Mouse (Mus musculus): ENCODE data around the gene Kcnq1. TPM values are rescaled to one million over a fixed set of nuclear protein-coding genes. Genes with fewer than 3 reads are reported as not detected.

The Kcnq1 gene
- polyA plus RNA-seq, 1 experiment from 2014 or later = 0.88 TPM

- Histone ChIP-seq H3K4me1 (no peaks in the 10 kb centered on the region), H3K36me3 (no peaks in the 10 kb centered on the region), H3K4me3 (replicated peaks) (no peak overlapping the region), H3K27me3 (replicated peaks) (no peaks in the 10 kb centered on the region), H3K9me3 (replicated peaks) (no peaks in the 10 kb centered on the region), H3K9ac (replicated peaks) (no peak overlapping the region), H3K4me2 (no peak overlapping the region), H3K27ac (replicated peaks) (no peak overlapping the region)
- no peak for ATAC-seq (ENCODE audit: low FRiP score)
- WGBS = 80% methylated on average over 1 of the region's 1 CpGs
Measured at GRCm38 (mm10) chr7:143359762-143360161, 253.6 kb downstream of the Kcnq1 start.

- H3K4me1 ChIP-seq = 0 out of 2 replicates have a peak, but pooled peaks cover 4% of the 10 kb centered on the region
- no peaks in the 10 kb centered on the region for H3K9me3 ChIP-seq (replicated peaks)
- H3K4me2 ChIP-seq = no peak overlapping the region
- no peak for ATAC-seq (ENCODE audit: low FRiP score)
- no peak overlapping the region for H3K27ac ChIP-seq (replicated peaks)
- WGBS = 81% methylated on average over 5 of the region's 5 CpGs
- H3K27me3 ChIP-seq (replicated peaks) = no peaks in the 10 kb centered on the region
- H3K4me3 ChIP-seq (replicated peaks) = no peak overlapping the region
- no peak overlapping the region for H3K9ac ChIP-seq (replicated peaks)
- no peaks in the 10 kb centered on the region for H3K36me3 ChIP-seq
Measured at GRCm38 (mm10) chr7:143360776-143361175, 254.6 kb downstream of the Kcnq1 start.

GRCm38 (mm10) chr7:143364092-143364832 is 258.1 kb downstream of the Kcnq1 start:
- ATAC-seq (ENCODE audit: low FRiP score) = no peak
- no peaks in the 10 kb centered on the region for H3K36me3 ChIP-seq
- 0 out of 2 replicates have a peak, but pooled peaks cover 4% of the 10 kb centered on the region for H3K4me1 ChIP-seq
- no peak overlapping the region for H3K4me2 ChIP-seq
- 93% methylated on average over 7 of the region's 7 CpGs for WGBS
- H3K4me3 ChIP-seq (replicated peaks) = no peak overlapping the region
- H3K9me3 ChIP-seq (replicated peaks) = no peaks in the 10 kb centered on the region
- H3K27ac ChIP-seq (replicated peaks) = no peak overlapping the region
- H3K27me3 ChIP-seq (replicated peaks) = no peaks in the 10 kb centered on the region
- no peak overlapping the region for H3K9ac ChIP-seq (replicated peaks)

- no peak overlapping the region for H3K4me3 ChIP-seq (replicated peaks)
- no peaks in the 10 kb centered on the region for H3K36me3 ChIP-seq
- H3K9ac ChIP-seq (replicated peaks) = no peak overlapping the region
- H3K4me1 ChIP-seq = 0 out of 2 replicates have a peak, but pooled peaks cover 4% of the 10 kb centered on the region
- no peak overlapping the region for H3K27ac ChIP-seq (replicated peaks)
- no peaks in the 10 kb centered on the region for H3K9me3 ChIP-seq (replicated peaks)
- H3K4me2 ChIP-seq = no peak overlapping the region
- no peaks in the 10 kb centered on the region for H3K27me3 ChIP-seq (replicated peaks)
- 69% methylated on average over 8 of the region's 8 CpGs for WGBS
- ATAC-seq (ENCODE audit: low FRiP score) = no peak
Measured at GRCm38 (mm10) chr7:143364969-143365839, 259.0 kb downstream of the Kcnq1 start.

GRCm38 (mm10) chr7:143367366-143368266 is 261.5 kb downstream of the Kcnq1 start:
- Histone ChIP-seq H3K4me1 (0 out of 2 replicates have a peak, but pooled peaks cover 4% of the 10 kb centered on the region), H3K4me3 (replicated peaks) (no peak overlapping the region), H3K4me2 (no peak overlapping the region), H3K9ac (replicated peaks) (no peak overlapping the region), H3K9me3 (replicated peaks) (no peaks in the 10 kb centered on the region), H3K27ac (replicated peaks) (no peak overlapping the region), H3K27me3 (replicated peaks) (no peaks in the 10 kb centered on the region), H3K36me3 (no peaks in the 10 kb centered on the region)
- WGBS = 66% methylated on average over 20 of the region's 20 CpGs
- ATAC-seq (ENCODE audit: low FRiP score) = no peak

- WGBS = 38% methylated on average over 7 of the region's 7 CpGs
- H3K27ac ChIP-seq (replicated peaks) = no peak overlapping the region
- H3K27me3 ChIP-seq (replicated peaks) = no peaks in the 10 kb centered on the region
- H3K4me2 ChIP-seq = no peak overlapping the region
- ATAC-seq (ENCODE audit: low FRiP score) = no peak
- H3K36me3 ChIP-seq = no peaks in the 10 kb centered on the region
- 0 out of 2 replicates have a peak, but pooled peaks cover 4% of the 10 kb centered on the region for H3K4me1 ChIP-seq
- no peak overlapping the region for H3K4me3 ChIP-seq (replicated peaks)
- no peak overlapping the region for H3K9ac ChIP-seq (replicated peaks)
- H3K9me3 ChIP-seq (replicated peaks) = no peaks in the 10 kb centered on the region
Measured at GRCm38 (mm10) chr7:143368267-143368643, 262.1 kb downstream of the Kcnq1 start.

GRCm38 (mm10) chr7:143371336-143371735 is 265.2 kb downstream of the Kcnq1 start:
- no peak for ATAC-seq (ENCODE audit: low FRiP score)
- no peaks in the 10 kb centered on the region for H3K9me3 ChIP-seq (replicated peaks)
- no peak overlapping the region for H3K4me2 ChIP-seq
- 80% methylated on average over 2 of the region's 2 CpGs for WGBS
- no peaks in the 10 kb centered on the region for H3K4me1 ChIP-seq
- no peak overlapping the region for H3K9ac ChIP-seq (replicated peaks)
- H3K27me3 ChIP-seq (replicated peaks) = no peaks in the 10 kb centered on the region; the same call in 1 of the 2 replicates
- no peak overlapping the region for H3K4me3 ChIP-seq (replicated peaks)
- no peaks in the 10 kb centered on the region for H3K36me3 ChIP-seq
- H3K27ac ChIP-seq (replicated peaks) = no peak overlapping the region

GRCm38 (mm10) chr7:143373265-143373664 is 267.1 kb downstream of the Kcnq1 start:
- ATAC-seq (ENCODE audit: low FRiP score) = no peak
- Histone ChIP-seq H3K36me3 (no peaks in the 10 kb centered on the region), H3K4me3 (replicated peaks) (no peak overlapping the region), H3K9ac (replicated peaks) (no peak overlapping the region), H3K27ac (replicated peaks) (no peak overlapping the region), H3K4me2 (no peak overlapping the region), H3K9me3 (replicated peaks) (no peaks in the 10 kb centered on the region), H3K27me3 (replicated peaks) (no peaks in the 10 kb centered on the region; the same call in 1 of the 2 replicates), H3K4me1 (no peaks in the 10 kb centered on the region)
- WGBS = 91% methylated on average over 3 of the region's 3 CpGs

- Histone ChIP-seq H3K4me2 (no peak overlapping the region), H3K9me3 (replicated peaks) (no peaks in the 10 kb centered on the region), H3K27me3 (replicated peaks) (no peaks in the 10 kb centered on the region; the same call in 1 of the 2 replicates), H3K36me3 (no peaks in the 10 kb centered on the region), H3K27ac (replicated peaks) (no peak overlapping the region), H3K4me1 (no peaks in the 10 kb centered on the region), H3K4me3 (replicated peaks) (no peak overlapping the region), H3K9ac (replicated peaks) (no peak overlapping the region)
- WGBS = 82% methylated on average over 16 of the region's 16 CpGs
- ATAC-seq (ENCODE audit: low FRiP score) = no peak
Measured at GRCm38 (mm10) chr7:143375945-143376344, 269.8 kb downstream of the Kcnq1 start.

GRCm38 (mm10) chr7:143380466-143381073 is 274.4 kb downstream of the Kcnq1 start:
- no peaks in the 10 kb centered on the region for H3K4me1 ChIP-seq
- no peak overlapping the region for H3K27ac ChIP-seq (replicated peaks)
- no peak overlapping the region for H3K4me2 ChIP-seq
- WGBS = 47% methylated on average over 20 of the region's 20 CpGs
- no peaks in the 10 kb centered on the region for H3K27me3 ChIP-seq (replicated peaks)
- no peak overlapping the region for H3K9ac ChIP-seq (replicated peaks)
- no peaks in the 10 kb centered on the region for H3K9me3 ChIP-seq (replicated peaks)
- no peak overlapping the region for H3K4me3 ChIP-seq (replicated peaks)
- H3K36me3 ChIP-seq = no peaks in the 10 kb centered on the region
- no peak for ATAC-seq (ENCODE audit: low FRiP score)

GRCm38 (mm10) chr7:143386632-143387031 is 280.5 kb downstream of the Kcnq1 start:
- Histone ChIP-seq H3K36me3 (no peaks in the 10 kb centered on the region), H3K4me3 (replicated peaks) (no peak overlapping the region), H3K4me2 (no peak overlapping the region), H3K27ac (replicated peaks) (no peak overlapping the region), H3K4me1 (peaks cover 25% of the 10 kb centered on the region), H3K27me3 (replicated peaks) (no peaks in the 10 kb centered on the region), H3K9ac (replicated peaks) (no peak overlapping the region), H3K9me3 (replicated peaks) (no peaks in the 10 kb centered on the region)
- 3% methylated on average over 1 of the region's 1 CpGs for WGBS
- ATAC-seq (ENCODE audit: low FRiP score) = no peak
